Mouse (Mus musculus) embryo, embryonic 11 days (tissue): ENCODE results near the gene Cyb5d1.

ENCODE experiments used
- DNase-seq: peaks from one replicate; pipeline ENCODE4 v3.0.0-alpha.2; 2015

Gene Cyb5d1

GRCm38 (mm10) chr11:69395235-69395633, at the start of gene Cyb5d1, which contains the start of gene Naa38:
Gene Cyb5d1, minus strand, starts transcription at chr11:69395631.
Gene Naa38, plus strand, starts transcription at chr11:69395487.
- peak; percentile 95 for DNase-seq

DNA sequence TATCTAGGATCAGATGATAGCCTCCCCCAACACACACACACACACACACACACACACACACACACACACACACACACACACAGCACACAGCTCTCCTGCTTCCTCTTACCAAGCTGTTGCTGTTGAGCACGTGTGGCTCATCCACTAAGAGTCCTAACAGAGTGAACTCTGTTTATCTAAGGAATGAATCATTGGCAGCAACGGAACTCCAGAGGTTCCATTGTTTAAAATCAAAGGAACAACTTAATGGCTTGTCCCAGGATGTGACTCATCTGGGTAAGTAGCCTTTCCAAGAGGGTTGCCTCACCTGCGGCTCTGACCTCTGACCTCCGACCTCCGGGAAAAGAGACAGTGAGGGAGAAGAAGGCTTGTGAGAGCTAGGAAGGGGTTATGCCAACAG, 47.9 kb upstream of the Cyb5d1 start:
- no peak for DNase-seq

- DNase-seq = no peak
Measured at GRCm38 (mm10) chr11:69437291-69437690, 41.9 kb upstream of the Cyb5d1 start.

DNA sequence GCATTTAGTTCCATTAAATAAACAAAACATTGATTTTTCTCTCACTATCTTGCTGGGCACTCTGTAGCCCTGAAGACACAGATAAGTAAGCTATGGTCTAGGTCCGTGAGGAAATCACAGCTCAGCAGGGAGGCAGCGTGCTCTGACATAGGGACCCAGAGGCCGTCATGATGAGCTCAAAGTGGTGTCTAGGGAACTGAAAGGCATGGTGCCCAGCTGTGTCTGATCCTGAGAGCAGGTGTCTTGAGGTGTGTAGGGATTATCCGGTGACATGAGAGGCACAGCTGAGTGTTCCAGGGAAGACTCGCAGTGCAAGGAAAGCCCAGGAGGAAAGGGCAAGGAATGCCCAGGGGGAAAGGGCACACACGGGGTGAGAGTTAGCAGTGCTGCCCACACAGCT, 37.8 kb upstream of the Cyb5d1 start:
- DNase-seq = no peak

GRCm38 (mm10) chr11:69432640-69432982, 37.2 kb upstream of the Cyb5d1 start:
- no peak for DNase-seq

- DNase-seq = peak; percentile 91
Measured at GRCm38 (mm10) chr11:69431829-69432639, 36.6 kb upstream of the Cyb5d1 start.

- DNase-seq = no peak
Measured at GRCm38 (mm10) chr11:69430631-69431030, 35.2 kb upstream of the Cyb5d1 start.

DNA sequence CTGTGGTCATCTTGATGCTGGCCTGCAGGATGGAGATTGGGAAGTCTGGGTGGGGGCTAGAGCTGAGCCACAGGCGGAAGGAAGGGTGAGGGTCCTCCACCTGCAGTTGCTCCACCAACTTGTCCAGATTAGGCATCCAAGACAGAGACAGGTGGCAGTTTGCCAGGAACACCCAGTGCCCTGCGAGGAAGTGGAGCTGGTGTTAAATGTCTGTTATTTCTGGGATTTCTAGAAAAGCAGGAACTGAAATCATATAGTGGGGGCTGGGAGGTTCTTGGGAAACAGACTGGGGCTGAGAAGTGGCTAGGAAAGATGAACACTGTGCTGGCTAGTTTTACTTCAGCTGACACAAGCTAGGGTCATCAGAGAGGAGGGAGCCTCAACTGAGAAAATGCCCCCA, 33.9 kb upstream of the Cyb5d1 start:
- no peak for DNase-seq

DNA sequence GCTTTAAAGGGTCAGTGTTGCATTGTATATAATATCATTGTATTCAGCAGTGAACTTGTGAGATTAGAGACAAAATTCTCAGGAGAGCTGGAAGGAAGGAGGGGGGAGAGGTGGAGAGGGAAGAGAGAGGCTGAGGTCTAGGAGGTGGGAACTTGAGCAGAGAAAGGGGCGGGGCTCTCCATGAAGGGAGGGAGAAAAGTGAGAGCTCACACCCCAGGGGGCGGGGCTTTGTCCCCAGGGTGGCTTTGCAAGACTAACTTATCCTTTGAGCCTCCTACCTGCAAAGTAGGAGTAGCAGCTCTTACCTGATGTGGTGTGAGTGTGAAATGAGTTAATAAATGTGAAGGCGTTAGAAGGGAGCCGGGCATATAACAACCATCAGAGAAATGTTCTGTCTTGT, 33.3 kb upstream of the Cyb5d1 start:
- peak; percentile 61 for DNase-seq

- no peak for DNase-seq
Measured at GRCm38 (mm10) chr11:69426246-69426645, 30.8 kb upstream of the Cyb5d1 start.

- DNase-seq = no peak
Measured at GRCm38 (mm10) chr11:69423885-69424284, 28.5 kb upstream of the Cyb5d1 start.

- no peak for DNase-seq
Measured at GRCm38 (mm10) chr11:69422842-69423241, 27.4 kb upstream of the Cyb5d1 start.

DNA sequence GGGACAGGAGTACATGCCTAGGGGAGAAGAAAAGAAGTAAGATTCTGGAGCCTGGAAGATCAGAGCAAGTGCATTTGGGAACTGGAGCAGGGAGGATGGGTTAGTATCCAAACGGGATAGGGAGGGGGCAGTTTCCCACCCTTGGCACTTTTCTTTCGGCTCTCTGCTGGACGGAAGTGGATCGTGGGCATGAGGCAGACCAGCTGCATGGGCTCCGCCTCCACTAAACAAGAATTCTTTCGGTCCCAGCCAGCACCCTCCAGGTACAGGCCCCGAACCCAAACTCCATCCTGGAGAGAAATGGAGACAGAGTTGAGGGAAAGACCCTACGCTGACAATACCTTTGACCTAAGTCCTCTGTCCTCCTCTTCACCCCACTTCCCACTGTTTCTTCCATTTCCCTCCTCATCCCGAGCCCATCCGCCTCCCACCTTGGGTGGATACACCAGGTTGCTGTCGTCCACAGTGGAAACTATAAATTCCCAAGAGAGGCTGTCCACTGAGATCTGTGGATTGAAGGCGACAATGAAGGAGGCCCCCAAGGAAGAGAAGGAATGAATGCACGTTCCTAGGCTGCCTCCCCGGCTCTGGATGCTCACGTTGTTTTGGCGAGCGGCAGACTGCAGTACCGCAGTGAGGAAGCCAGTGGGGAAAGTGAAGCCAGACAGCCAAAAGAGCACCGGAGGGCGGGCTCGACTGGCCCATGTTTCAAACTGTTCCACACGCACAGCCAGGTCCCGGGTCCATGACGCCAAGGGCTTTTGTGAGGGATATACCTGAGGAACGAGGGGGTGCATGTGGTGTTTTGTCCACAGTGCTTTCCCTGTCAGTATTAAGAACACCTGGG, 25.9 kb upstream of the Cyb5d1 start:
- peak; percentile 42 for DNase-seq

DNA sequence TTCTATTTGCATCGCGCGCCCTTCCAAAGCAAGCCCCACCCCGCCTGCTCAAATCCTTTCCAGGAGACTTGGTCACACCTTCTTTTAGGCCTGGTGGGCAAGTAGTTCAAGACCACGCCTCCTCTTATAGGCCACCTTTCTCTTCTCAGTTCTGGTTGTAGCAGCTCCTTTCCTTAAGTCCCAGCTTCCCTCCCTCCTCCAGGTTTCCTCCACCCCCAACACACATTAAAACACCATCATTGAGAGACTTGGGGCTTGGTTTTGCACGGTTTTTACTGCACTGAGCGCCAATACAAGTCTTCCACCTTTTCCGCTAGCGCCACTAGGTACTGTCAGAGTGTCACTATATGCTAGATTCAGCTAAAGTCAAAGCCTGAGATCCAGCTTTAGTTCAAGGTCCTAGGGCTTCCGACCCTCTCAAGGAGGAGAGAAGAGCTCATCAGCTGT, 25.1 kb upstream of the Cyb5d1 start:
- DNase-seq = no peak

DNA sequence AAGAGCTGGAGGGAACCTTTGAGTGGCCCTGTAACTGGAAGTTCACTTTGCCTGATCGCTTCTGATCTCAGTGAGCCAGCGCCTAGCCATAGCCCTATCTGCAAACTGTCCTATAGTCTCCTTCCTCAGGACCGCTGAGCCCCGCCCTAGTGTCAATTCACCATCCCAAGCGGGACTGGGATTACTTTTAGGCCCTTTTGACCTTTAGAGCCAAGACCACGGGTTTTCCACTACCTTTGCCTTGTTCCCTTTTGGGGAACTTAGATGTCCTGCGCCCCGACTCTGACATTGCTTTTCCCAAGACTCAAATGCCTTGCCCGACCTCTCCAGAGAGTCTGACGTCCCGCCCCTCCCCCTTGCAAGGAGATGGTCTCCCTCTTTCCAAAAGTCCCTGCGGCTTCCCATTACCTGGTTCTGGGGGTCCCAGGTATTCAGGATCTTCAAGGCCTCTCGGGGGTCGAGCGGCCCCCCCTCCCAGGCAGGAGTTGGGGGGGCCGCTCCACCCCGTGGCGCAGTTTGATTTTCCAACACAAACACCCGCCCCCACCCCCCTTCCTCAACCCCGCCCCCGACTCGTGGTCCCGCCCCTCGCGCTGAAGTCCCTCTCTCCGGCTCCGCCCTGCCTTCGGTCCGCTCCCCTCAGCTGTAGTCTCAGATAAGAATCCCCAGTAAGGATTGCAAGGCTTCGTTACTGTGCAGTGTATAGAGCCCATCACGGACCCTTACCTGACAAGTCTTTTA, 24.6 kb upstream of the Cyb5d1 start:
- DNase-seq = peak; percentile 78

GRCm38 (mm10) chr11:69419443-69419812, 24.0 kb upstream of the Cyb5d1 start:
- DNase-seq = no peak

- DNase-seq = peak; percentile 98
Measured at GRCm38 (mm10) chr11:69418481-69419442, 23.3 kb upstream of the Cyb5d1 start.

DNA sequence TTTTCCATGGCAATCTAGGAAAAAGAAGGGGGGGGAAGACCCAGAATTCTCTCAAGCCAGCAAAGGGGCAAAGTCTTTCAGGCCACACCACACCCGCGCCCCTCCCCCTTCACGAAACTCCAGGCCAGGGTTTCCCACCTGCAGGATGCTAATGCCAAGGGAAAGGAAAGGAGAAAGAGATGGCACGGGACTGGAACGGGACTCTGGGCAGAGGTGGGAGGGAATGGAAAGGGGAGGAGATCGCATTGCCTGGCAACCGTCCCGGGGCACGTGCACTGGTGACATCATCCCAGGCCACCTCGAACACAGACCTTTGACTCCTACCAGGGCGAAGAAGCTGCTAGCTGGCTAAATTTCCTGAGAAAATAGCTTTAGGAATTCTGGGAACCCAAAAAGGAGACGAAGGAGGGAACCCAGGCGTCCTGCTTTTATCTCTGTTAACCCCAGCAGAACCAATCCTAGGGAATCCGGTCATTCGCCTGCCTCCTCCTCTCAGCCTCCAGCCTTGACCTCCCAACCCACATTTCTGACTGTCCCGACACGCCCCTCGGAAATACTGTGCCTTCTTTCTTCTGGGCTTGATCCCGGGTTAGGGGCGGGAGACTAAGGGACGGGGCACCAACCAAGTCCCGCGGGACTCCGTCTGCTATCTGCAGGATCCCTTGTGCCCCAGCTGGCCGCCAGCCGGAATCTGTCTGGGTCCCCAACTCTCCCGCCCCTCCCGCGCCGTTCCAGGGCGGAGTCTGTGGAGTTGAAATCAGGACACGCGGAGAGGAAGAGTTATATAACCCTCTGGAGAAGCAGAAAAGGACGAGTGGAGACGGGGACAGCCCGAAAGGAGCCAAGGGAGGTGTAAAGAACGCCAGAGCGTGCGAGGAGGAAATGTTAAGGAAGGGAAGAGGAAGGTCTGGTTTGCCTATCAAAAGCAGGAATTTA, 22.3 kb upstream of the Cyb5d1 start:
- DNase-seq = peak; percentile 95

DNA sequence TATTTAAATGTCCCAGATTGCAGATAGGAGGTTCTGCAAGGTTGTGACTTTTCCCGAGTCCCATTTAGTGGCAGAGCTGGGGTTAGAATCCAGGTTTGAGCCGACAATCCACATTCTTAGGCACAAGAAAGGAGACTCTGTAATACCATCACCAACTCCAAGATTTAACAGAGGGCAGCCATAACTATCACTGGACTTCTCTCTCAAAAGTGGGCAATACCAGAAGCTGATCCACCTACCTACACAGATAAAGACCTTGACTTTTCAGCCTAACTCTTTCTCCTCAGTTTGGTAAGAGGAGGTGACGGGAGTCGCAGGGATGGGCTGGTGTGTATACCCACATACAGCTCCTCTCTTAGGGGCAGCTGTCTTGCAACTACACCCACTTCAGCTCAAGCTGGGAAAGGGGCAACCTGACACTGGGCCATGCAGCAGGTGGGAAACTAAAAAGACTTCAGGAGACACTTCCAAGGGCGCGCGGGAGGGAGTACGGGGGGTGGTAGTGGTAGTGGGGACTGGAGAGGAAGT, 21.6 kb upstream of the Cyb5d1 start:
- DNase-seq = no peak

- no peak for DNase-seq
Measured at GRCm38 (mm10) chr11:69416509-69416908, 21.1 kb upstream of the Cyb5d1 start.
